Mouse (Mus musculus) midbrain, embryonic 11.5 days (tissue): ENCODE measurements around the gene Fam98b. TPM values are rescaled to one million over a fixed set of nuclear protein-coding genes. Genes with fewer than 3 reads are reported as not detected.

Source experiments
- ATAC-seq: fragments of 200-750 bp; cut with Nextera tagmentation; 2 replicates; pipeline ENCODE4 v1.8.0; 2017; ENCODE audit warnings: moderate TSS enrichment, moderate library complexity; ENCODE audit not compliant: low FRiP score
- DNase-seq: peaks from one replicate; pipeline ENCODE4 v3.0.0; 2015; ENCODE audit warnings: low spot score; ENCODE audit errors: missing footprints
- H3K27ac ChIP-seq: fragments of 300-500 bp; sonication (generic); 2 replicates; pipeline ENCODE4 v1.5.1; 2014; ENCODE audit warnings: low read depth, low read length
- H3K27me3 ChIP-seq: fragments of 300-500 bp; sonication (generic); 2 replicates; pipeline ENCODE4 v1.6.1; 2014; ENCODE audit warnings: mild to moderate bottlenecking, low read length, moderate library complexity, mixed read lengths; ENCODE audit not compliant: control insufficient read depth, insufficient read depth
- H3K36me3 ChIP-seq: fragments of 300-500 bp; sonication (generic); 2 replicates; pipeline ENCODE4 v1.6.1; 2014; ENCODE audit warnings: mild to moderate bottlenecking, low read length, moderate library complexity, mixed read lengths; ENCODE audit not compliant: control insufficient read depth, insufficient read depth
- H3K4me1 ChIP-seq: fragments of 300-500 bp; sonication (generic); 2 replicates; pipeline ENCODE4 v1.6.1; 2014; ENCODE audit warnings: low read length; ENCODE audit not compliant: control insufficient read depth, insufficient read depth
- H3K4me2 ChIP-seq: fragments of 300-500 bp; sonication (generic); 2 replicates; pipeline ENCODE4 v1.6.1; 2014; ENCODE audit warnings: mild to moderate bottlenecking, moderate library complexity
- H3K4me3 ChIP-seq: fragments of 300-500 bp; sonication (generic); 2 replicates; pipeline ENCODE4 v1.5.1; 2014; ENCODE audit warnings: low read depth, low read length
- H3K9ac ChIP-seq: fragments of 300-500 bp; sonication (generic); 2 replicates; pipeline ENCODE4 v1.6.1; 2014; ENCODE audit warnings: low read length
- H3K9me3 ChIP-seq: fragments of 300-500 bp; sonication (generic); 2 replicates; pipeline ENCODE4 v1.6.1; 2016; ENCODE audit warnings: low read length; ENCODE audit not compliant: control insufficient read depth
- WGBS: fragments of 180-500 bp; shearing (Covaris S2); extraction: QIAGEN DNeasy Blood & Tissue Kit; methylation state at CpG from one replicate; pipeline ENCODE4 v1.1.7; 2014; 5-methylcytosine and 5-hydroxymethylcytosine counted together
- polyA plus RNA-seq: library from polyadenylated mRNA; unstranded; fragments of >200 nt; fragmentation: Nextera tagmentation; extraction: Ambion mirVana; gene quantifications from 2 replicates; pipeline ENCODE4 v1.2.1, GENCODE M21; 2014

Fam98b gene
- polyA plus RNA-seq, 1 experiment from 2014 or later: 8.3 TPM

- no peak overlapping the region for H3K27ac ChIP-seq
Measured at GRCm38 (mm10) chr2:117312030-117312429, 62.5 kb downstream of the Fam98b start.

GRCm38 (mm10) chr2:117312441-117312895, 62.9 kb downstream of the Fam98b start:
- no peaks in the 10 kb centered on the region for H3K27me3 ChIP-seq
- no peak overlapping the region for H3K9ac ChIP-seq
- peak; percentile 66 for ATAC-seq
- WGBS: 54% methylated on average over 7 of the region's 7 CpGs
- no peaks in the 10 kb centered on the region for H3K36me3 ChIP-seq
- peak; percentile 83 for DNase-seq
- 0 out of 2 replicates have a peak overlapping the region, but pooled peaks have one; percentile 4 for H3K4me2 ChIP-seq
- no peaks in the 10 kb centered on the region for H3K9me3 ChIP-seq
- no peak overlapping the region for H3K27ac ChIP-seq
- H3K4me3 ChIP-seq: no peak overlapping the region
- H3K4me1 ChIP-seq: no peaks in the 10 kb centered on the region

More at GRCm38 (mm10) chr2:117312030-117312429, 62.5 kb downstream of the Fam98b start:
- no peak for ATAC-seq
- Histone ChIP-seq H3K36me3 (no peaks in the 10 kb centered on the region), H3K4me1 (no peaks in the 10 kb centered on the region), H3K9me3 (no peaks in the 10 kb centered on the region), H3K4me3 (no peak overlapping the region), H3K27me3 (no peaks in the 10 kb centered on the region), H3K4me2 (no peak overlapping the region), H3K9ac (no peak overlapping the region)
- 53% methylated on average over 2 of the region's 2 CpGs for WGBS
- no peak for DNase-seq

- H3K27me3 ChIP-seq: no peaks in the 10 kb centered on the region
- H3K9ac ChIP-seq: no peak overlapping the region
- no peaks in the 10 kb centered on the region for H3K9me3 ChIP-seq
- no peak for ATAC-seq
- H3K4me3 ChIP-seq: no peak overlapping the region
- no peaks in the 10 kb centered on the region for H3K4me1 ChIP-seq
- 81% methylated on average over 5 of the region's 5 CpGs for WGBS
- no peak overlapping the region for H3K4me2 ChIP-seq
- no peak overlapping the region for H3K27ac ChIP-seq
- no peak for DNase-seq
- no peaks in the 10 kb centered on the region for H3K36me3 ChIP-seq
Measured at GRCm38 (mm10) chr2:117313586-117314235, 64.2 kb downstream of the Fam98b start.

- Histone ChIP-seq H3K9ac (no peak overlapping the region), H3K4me3 (no peak overlapping the region), H3K27ac (no peak overlapping the region), H3K36me3 (no peaks in the 10 kb centered on the region), H3K27me3 (no peaks in the 10 kb centered on the region), H3K4me1 (no peaks in the 10 kb centered on the region), H3K9me3 (no peaks in the 10 kb centered on the region), H3K4me2 (no peak overlapping the region)
- DNase-seq (no peak), ATAC-seq (no peak)
- WGBS: 89% methylated on average over 3 of the region's 3 CpGs
Measured at GRCm38 (mm10) chr2:117318991-117319390, 69.5 kb downstream of the Fam98b start.

Other genes with a start within 250 kb of the Fam98b start
- gene Spred1, start 128.4 kb upstream of the Fam98b start, polyA plus RNA-seq: 20.1 and 21.4 TPM in 2 replicates
- 1.0 and 1.2 TPM in 2 replicates for gene Rasgrp1, start 93.3 kb downstream of the Fam98b start, polyA plus RNA-seq